Mouse (Mus musculus) adrenal gland, postnatal 25 days (tissue): Measurements from ENCODE around the gene Ccdc106. TPM values are rescaled to one million over a fixed set of nuclear protein-coding genes. Genes with fewer than 3 reads are reported as not detected.

Experiments
- DNase-seq: peaks from one replicate; pipeline ENCODE4 v3.0.0; 2021; ENCODE audit warnings: mixed read lengths
- total RNA-seq: library from RNA; stranded (reverse); gene quantifications from 2 replicates; pipeline ENCODE4 v1.2.3, GENCODE M21; 2021

Gene Ccdc106
- total RNA-seq, 1 experiment from 2014 or later, result 1.1 TPM

- DNase-seq, result no peak
Observed at GRCm38 (mm10) chr7:5080815-5081214, 60.5 kb downstream of the Ccdc106 start.

- no peak for DNase-seq
Observed at GRCm38 (mm10) chr7:5081241-5081640, 60.9 kb downstream of the Ccdc106 start.

DNA sequence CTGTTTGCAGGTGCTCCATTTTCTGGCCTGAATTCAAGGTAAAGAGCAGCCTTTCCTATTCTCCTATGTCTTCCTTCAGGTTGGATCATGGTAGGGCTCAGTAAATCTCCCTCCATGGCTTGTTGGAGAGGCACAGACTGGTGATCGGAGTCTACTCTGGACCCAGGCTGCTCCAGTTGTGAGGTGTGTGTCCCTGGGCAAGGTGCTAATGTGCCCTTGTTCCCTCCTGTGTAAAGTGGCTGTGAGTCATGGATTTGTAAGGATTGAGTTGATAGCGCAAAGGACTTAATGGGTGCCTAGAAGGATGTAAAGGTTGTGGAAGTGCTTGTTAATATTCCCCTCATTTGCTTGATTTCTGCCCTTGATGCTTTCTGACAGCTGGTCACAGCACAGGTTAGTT, 61.6 kb downstream of the Ccdc106 start:
- no peak for DNase-seq

DNA sequence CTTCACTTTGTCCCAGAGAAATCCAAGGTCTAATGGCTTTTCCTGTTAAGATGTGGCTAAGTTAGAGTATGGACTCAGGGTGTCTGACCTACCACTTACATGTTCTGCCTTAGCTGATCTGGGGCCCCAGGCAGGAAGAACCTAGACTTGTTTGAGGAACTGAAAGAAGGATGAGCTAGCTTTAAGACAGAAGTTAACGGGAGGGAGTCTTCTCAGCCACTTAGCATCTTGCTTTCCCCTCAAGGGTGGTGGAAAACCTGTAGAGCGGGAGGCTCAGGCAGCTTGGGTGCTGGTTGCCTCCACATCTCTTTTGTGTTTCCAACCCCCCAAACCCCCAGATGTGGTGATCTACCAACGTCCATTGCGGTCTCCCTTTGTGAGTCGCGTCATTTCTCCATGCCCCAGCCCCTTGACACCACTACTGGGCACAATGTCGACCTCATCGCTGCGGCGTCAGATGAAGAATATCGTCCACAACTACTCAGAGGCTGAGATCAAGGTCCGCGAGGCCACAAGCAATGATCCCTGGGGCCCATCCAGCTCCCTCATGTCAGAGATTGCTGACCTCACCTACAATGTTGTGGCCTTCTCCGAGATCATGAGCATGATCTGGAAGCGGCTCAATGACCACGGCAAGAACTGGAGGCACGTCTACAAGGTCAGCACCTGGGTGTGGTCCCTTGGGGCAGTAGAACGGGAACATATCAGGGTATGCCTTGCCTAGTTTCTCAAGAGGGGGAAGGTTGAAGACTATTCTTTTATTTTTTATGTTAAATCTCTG, 63.2 kb downstream of the Ccdc106 start:
- DNase-seq, result no peak

- DNase-seq, result no peak
Observed at GRCm38 (mm10) chr7:5085512-5085911, 65.2 kb downstream of the Ccdc106 start.

- DNase-seq, result no peak
Observed at GRCm38 (mm10) chr7:5086921-5087440, 66.6 kb downstream of the Ccdc106 start.

GRCm38 (mm10) chr7:5087886-5088285, 67.5 kb downstream of the Ccdc106 start:
- no peak for DNase-seq

- DNase-seq, result no peak
Observed at GRCm38 (mm10) chr7:5089853-5090252, 69.5 kb downstream of the Ccdc106 start.

DNA sequence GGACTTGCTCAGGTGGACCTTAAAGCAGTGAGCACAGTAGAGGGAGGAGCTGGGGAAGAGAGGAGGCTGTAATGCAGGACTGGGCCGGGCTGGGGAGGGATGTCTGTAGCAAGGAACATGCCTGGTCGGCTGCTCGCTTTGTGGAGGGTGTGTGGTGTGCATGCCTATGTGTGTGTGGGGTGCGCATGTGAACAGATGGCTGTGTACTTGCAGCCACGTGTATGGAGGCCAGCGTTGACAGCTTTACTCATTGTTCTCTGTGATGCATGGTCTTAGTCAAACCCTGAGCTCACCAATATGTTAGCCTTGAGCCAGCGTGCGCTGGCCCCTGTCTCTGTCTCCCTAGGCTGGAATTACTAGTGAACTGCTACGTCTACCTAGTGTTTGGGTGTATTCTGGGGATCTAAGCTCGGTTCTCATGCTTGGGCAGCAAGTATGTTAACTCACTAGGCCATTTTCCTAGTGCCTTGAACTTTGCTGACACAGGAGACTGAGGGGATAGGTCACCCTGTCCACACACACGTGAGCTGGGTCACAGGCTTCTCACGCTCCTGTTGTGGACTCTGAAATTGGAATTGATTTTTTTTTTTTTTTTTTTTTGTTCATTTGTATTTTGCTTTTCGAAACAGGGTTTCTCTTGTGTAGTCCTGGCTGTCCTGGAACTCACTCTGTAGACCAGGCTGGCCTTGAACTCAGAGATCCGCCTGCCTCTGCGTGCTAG, 70.8 kb downstream of the Ccdc106 start:
- DNase-seq, result peak; percentile 20

GRCm38 (mm10) chr7:5092381-5092780, 72.0 kb downstream of the Ccdc106 start:
- DNase-seq, result no peak

DNA sequence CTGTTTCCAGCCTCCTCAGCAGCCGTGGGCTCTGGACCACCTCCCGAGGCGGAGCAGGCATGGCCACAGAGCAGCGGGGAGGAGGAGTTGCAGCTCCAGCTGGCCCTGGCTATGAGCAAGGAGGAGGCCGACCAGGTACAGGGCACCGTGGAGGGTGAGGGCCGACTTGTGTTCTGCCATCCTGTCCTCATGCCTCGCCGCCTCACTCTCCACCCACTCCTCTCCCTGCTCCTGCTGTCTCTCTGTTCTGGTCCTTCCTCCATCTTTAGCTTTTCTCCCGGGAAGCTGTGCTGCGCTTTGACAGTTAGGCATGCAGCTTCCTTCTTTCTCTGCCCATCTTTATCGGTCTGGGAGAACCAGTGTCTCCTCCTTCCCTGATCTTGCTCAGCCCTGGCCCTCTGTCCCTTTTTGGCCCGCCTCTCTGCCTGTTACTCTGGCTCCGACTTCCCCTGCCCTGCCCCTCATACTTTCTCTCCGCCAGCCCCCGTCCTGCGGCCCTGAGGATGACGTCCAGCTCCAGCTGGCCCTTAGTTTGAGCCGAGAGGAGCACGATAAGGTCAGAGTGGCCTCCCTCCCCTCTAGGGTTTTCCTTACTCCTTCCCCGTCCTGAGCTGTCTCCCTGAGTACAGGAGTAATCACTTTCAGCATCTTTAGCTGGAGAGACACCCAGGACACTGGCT, 72.6 kb downstream of the Ccdc106 start:
- DNase-seq, result no peak

DNA sequence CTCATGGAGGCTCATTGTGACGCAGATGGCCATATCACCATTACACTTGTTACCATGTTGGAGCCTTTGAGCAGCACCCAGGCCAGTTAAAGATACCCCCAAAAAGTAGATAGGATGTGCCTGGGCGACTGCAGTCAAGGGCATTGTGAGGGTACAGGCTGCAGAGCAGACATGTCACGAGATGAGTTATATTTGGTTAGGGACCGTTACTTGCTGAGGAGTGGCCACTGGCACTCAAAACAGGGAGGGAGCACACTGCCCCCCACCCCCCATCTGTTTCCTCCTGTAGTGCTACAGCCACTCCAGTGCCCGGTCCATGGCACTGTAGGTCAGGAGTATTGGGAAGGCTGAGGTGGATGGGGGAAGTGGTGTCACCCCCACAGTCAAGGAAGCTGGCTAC, 78.4 kb downstream of the Ccdc106 start:
- DNase-seq, result no peak

DNA sequence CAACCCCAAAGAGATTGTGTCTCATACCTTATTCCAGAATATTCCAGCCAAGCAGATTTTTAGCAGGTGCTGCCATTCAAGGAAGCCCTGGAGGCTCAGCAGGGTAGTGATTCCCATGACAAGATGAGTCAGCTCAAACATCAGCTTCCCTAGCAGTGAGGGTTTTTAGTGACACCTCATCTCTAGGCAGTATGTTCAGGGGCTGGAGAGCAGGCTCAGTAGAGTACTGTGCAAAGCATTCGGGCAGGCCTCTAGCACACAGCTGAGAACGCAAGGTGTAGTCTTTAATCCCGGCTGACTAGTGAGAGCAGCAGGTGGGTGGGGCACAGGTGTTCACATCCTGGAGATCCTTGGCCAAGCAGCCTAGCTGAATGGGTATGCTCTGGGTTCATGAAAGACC, 79.4 kb downstream of the Ccdc106 start:
- DNase-seq, result no peak

- DNase-seq, result no peak
Observed at GRCm38 (mm10) chr7:5101066-5101663, 80.8 kb downstream of the Ccdc106 start.

- DNase-seq, result no peak
Observed at GRCm38 (mm10) chr7:5102564-5102963, 82.2 kb downstream of the Ccdc106 start.

- DNase-seq, result no peak
Observed at GRCm38 (mm10) chr7:5108272-5108671, 87.9 kb downstream of the Ccdc106 start.

DNA sequence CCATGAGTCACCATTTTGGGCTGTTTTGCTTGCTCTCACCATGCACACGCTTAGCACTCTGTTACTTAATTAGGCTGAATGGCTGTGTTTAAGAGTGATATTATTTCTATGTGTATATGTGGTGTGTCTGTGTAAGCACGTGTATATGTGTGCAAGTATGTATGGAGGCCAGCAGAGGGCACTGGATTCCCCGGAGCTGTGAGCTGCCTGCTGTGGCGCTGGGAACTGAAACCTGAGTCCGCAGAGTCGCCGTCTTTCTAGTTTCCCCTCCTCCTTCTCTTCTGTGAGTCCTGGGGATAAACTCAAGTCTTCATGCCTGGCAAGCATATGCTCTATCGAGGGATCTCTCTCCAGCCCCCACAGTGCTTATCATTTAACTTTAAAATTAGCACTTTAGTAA, 88.9 kb downstream of the Ccdc106 start:
- no peak for DNase-seq

Other genes with a start within 250 kb of the Ccdc106 start
- gene Fam71e2, start 249.3 kb upstream of the Ccdc106 start, total RNA-seq, result not detected in 2 replicates
- gene Il11, start 237.7 kb upstream of the Ccdc106 start, total RNA-seq, result 0.15 TPM in 1 of 2 replicates, not detected in the other
- not detected in 2 replicates for gene Tmem190, start 237.6 kb upstream of the Ccdc106 start, total RNA-seq
- 13.4 and 16.4 TPM in 2 replicates for gene Tmem238, start 230.9 kb upstream of the Ccdc106 start, total RNA-seq
- gene Rpl28, start 227.7 kb upstream of the Ccdc106 start, total RNA-seq, result 922 and 1,210 TPM in 2 replicates
- 114 and 127 TPM in 2 replicates for gene Ube2s, start 208.0 kb upstream of the Ccdc106 start, total RNA-seq
- gene Shisa7, start 175.9 kb upstream of the Ccdc106 start, total RNA-seq, result 2.0 and 2.2 TPM in 2 replicates
- 24.0 and 30.5 TPM in 2 replicates for gene Isoc2b, start 150.3 kb upstream of the Ccdc106 start, total RNA-seq
- 42.1 and 48.2 TPM in 2 replicates for gene Isoc2a, start 143.4 kb upstream of the Ccdc106 start, total RNA-seq
- gene Gm36210, start 114.0 kb upstream of the Ccdc106 start, total RNA-seq, result not detected in 2 replicates
- gene Zfp628, start 105.3 kb upstream of the Ccdc106 start, total RNA-seq, result 16.4 and 19.0 TPM in 2 replicates
- 7.7 and 9.1 TPM in 2 replicates for gene Nat14, start 98.5 kb upstream of the Ccdc106 start, total RNA-seq
- gene Ssc5d, start 94.8 kb upstream of the Ccdc106 start, total RNA-seq, result 2.0 and 3.2 TPM in 2 replicates
- gene Sbk2, start 56.1 kb upstream of the Ccdc106 start, total RNA-seq, result 0.55 TPM in 1 of 2 replicates, not detected in the other
- gene Sbk3, start 49.4 kb upstream of the Ccdc106 start, total RNA-seq, result 0.15 TPM in 1 of 2 replicates, not detected in the other
- 21.1 and 31.6 TPM in 2 replicates for gene Zfp579, start 24.4 kb upstream of the Ccdc106 start, total RNA-seq
- gene Zfp524, start 6.1 kb upstream of the Ccdc106 start, total RNA-seq, result 15.3 and 17.6 TPM in 2 replicates
- 18.7 and 26.4 TPM in 2 replicates for gene Fiz1, start 5.9 kb upstream of the Ccdc106 start, total RNA-seq
- not detected in 2 replicates for gene Gm44973, start 5.1 kb upstream of the Ccdc106 start, total RNA-seq
- gene Zfp865, start 177 bp upstream of the Ccdc106 start, total RNA-seq, result 27.7 and 34.3 TPM in 2 replicates
- gene 4632433K11Rik, start 13.6 kb downstream of the Ccdc106 start, total RNA-seq, result 1.1 TPM in 1 of 2 replicates, not detected in the other
- gene Zfp784, start 17.9 kb downstream of the Ccdc106 start, total RNA-seq, result 4.7 and 5.5 TPM in 2 replicates
- gene Zfp580, start 31.0 kb downstream of the Ccdc106 start, total RNA-seq, result 7.9 and 8.8 TPM in 2 replicates
- 191 and 195 TPM in 2 replicates for gene U2af2, start 41.6 kb downstream of the Ccdc106 start, total RNA-seq
- 140 and 152 TPM in 2 replicates for gene Epn1, start 59.7 kb downstream of the Ccdc106 start, total RNA-seq
- gene Rfpl4, start 96.4 kb downstream of the Ccdc106 start, total RNA-seq, result not detected in 2 replicates
- gene Rasl2-9, start 105.4 kb downstream of the Ccdc106 start, total RNA-seq, result 1.3 and 1.7 TPM in 2 replicates
- gene Vmn1r55, start 129.1 kb downstream of the Ccdc106 start, total RNA-seq, result not detected in 2 replicates
- not detected in 2 replicates for gene Vmn1r56, start 176.2 kb downstream of the Ccdc106 start, total RNA-seq
- gene Vmn1r57, start 197.9 kb downstream of the Ccdc106 start, total RNA-seq, result not detected in 2 replicates